Mouse (Mus musculus) cerebellum, adult 2 months (tissue): ENCODE data around the gene Hoxb3. TPM values are rescaled to one million over a fixed set of nuclear protein-coding genes. Genes with fewer than 3 reads are reported as not detected.

Experiments used
- DNase-seq, 2 experiments: peaks; one replicate each; pipeline ENCODE4 v3.0.0; 2021
- H3K27ac ChIP-seq: fragments of 200-500 bp; 2 replicates; pipeline ENCODE4 v1.5.1; 2012; ENCODE audit warnings: low read length, control low read depth, inconsistent platforms; ENCODE audit not compliant: insufficient read depth
- H3K27me3 ChIP-seq: fragments of 200-500 bp; 2 replicates; pipeline ENCODE4 v1.6.1; 2012; ENCODE audit warnings: inconsistent platforms, mild to moderate bottlenecking, low read length, moderate library complexity; ENCODE audit not compliant: control insufficient read depth, insufficient read depth
- H3K4me1 ChIP-seq: fragments of 200-500 bp; 2 replicates; pipeline ENCODE4 v1.6.1; 2011; ENCODE audit warnings: low read length; ENCODE audit not compliant: control insufficient read depth, insufficient read depth
- H3K4me3 ChIP-seq: fragments of 200-500 bp; replicated peaks from 2 replicates; pipeline ENCODE3; 2011; ENCODE audit warnings: mild to moderate bottlenecking, low read depth, low read length, control low read depth; ENCODE audit not compliant: insufficient read depth
- CTCF ChIP-seq: fragments of 200-500 bp; IDR thresholded peaks from 2 replicates; pipeline ENCODE4 v1.5.1; 2011; ENCODE audit warnings: low read depth, mild to moderate bottlenecking, control low read depth, low read length, moderate library complexity, borderline replicate concordance; ENCODE audit not compliant: insufficient read depth
- POLR2A ChIP-seq: fragments of 200-500 bp; IDR thresholded peaks from 2 replicates; pipeline ENCODE4 v1.6.1; 2011; ENCODE audit warnings: low read length, control low read depth, borderline replicate concordance; ENCODE audit not compliant: insufficient read depth
- WGBS: fragments of 180-500 bp; shearing (Covaris S2); methylation state at CpG from one replicate; pipeline ENCODE4 v1.1.7; 2018; 5-methylcytosine and 5-hydroxymethylcytosine counted together
- polyA plus RNA-seq: library from polyadenylated mRNA; depleted of rRNA; stranded (reverse); fragments of >200 nt; gene quantifications from 2 replicates; pipeline ENCODE4 v1.2.3, GENCODE M21; 2012

The Hoxb3 gene
- polyA plus RNA-seq, 1 experiment = 5.5 TPM

GRCm38 (mm10) chr11:96280399-96281378, 42.4 kb upstream of the Hoxb3 start:
- no peak overlapping the region for H3K27ac ChIP-seq
- 11% methylated on average over 8 of the region's 8 CpGs for WGBS
- no peak for TF ChIP-seq POLR2A
- DNase-seq = no peak
- H3K4me3 ChIP-seq = no peak overlapping the region
- H3K4me1 ChIP-seq = no peaks in the 10 kb centered on the region
- H3K27me3 ChIP-seq = peaks cover 16% of the 10 kb centered on the region; the same call in 1 of the 2 replicates

- TF ChIP-seq CTCF (no peak), POLR2A (no peak)
- H3K4me1 ChIP-seq = no peaks in the 10 kb centered on the region
- peaks cover 17% of the 10 kb centered on the region; the same call in 1 of the 2 replicates for H3K27me3 ChIP-seq
- 5% methylated on average over 18 of the region's 18 CpGs for WGBS
- H3K4me3 ChIP-seq = no peak overlapping the region
- no peak overlapping the region for H3K27ac ChIP-seq
- no peak for DNase-seq
Measured at GRCm38 (mm10) chr11:96281396-96281795, 41.7 kb upstream of the Hoxb3 start.

- no peak for DNase-seq
- no peaks in the 10 kb centered on the region for H3K4me1 ChIP-seq
- TF ChIP-seq POLR2A (no peak), CTCF (no peak)
- H3K27ac ChIP-seq = no peak within 1 kb of the TSS
- H3K27me3 ChIP-seq = peaks cover 21% of the 10 kb centered on the region; the same call in 1 of the 2 replicates
- no peak within 1 kb of the TSS for H3K4me3 ChIP-seq
- WGBS = 4% methylated on average over 27 of the region's 27 CpGs
Measured at GRCm38 (mm10) chr11:96281855-96282570, 41.1 kb upstream of the Hoxb3 start, which contains the start of gene Hoxb8. Gene Hoxb8, plus strand, starts transcription at chr11:96281905.

GRCm38 (mm10) chr11:96282795-96283430, 40.2 kb upstream of the Hoxb3 start:
- no peak for TF ChIP-seq POLR2A
- TF ChIP-seq CTCF = no peak
- Histone ChIP-seq H3K4me3 (no peak overlapping the region), H3K27me3 (peaks cover 23% of the 10 kb centered on the region; the same call in 1 of the 2 replicates), H3K27ac (no peak overlapping the region), H3K4me1 (no peaks in the 10 kb centered on the region)
- no peak for DNase-seq
- 2% methylated on average over 49 of the region's 49 CpGs for WGBS

- no peaks in the 10 kb centered on the region for H3K4me1 ChIP-seq
- DNase-seq = no peak
- 2% methylated on average over 49 of the region's 49 CpGs for WGBS
- H3K27ac ChIP-seq = no peak overlapping the region
- no peak for TF ChIP-seq CTCF
- H3K27me3 ChIP-seq = peaks cover 29% of the 10 kb centered on the region; the same call in 1 of the 2 replicates
- no peak overlapping the region for H3K4me3 ChIP-seq
Measured at GRCm38 (mm10) chr11:96284041-96284749, 38.9 kb upstream of the Hoxb3 start.

GRCm38 (mm10) chr11:96284774-96285734, 38.1 kb upstream of the Hoxb3 start:
- Histone ChIP-seq H3K4me3 (no peak overlapping the region), H3K27ac (no peak overlapping the region), H3K27me3 (peaks cover 29% of the 10 kb centered on the region; the same call in 1 of the 2 replicates), H3K4me1 (no peaks in the 10 kb centered on the region)
- 2% methylated on average over 37 of the region's 37 CpGs for WGBS
- no peak for TF ChIP-seq CTCF
- no peak for TF ChIP-seq POLR2A
- no peak for DNase-seq
